ENCODE assay signal across 15 mouse cellular contexts in genomic region chr3:78209729-78210128, GRCm38 (mm10).
"Had no signal": no experiment of that assay in that cellular context is flagged by ENCODE, and none has a peak within 500 bp of the region (broad histone marks: within the 10 kb centered on the region; RNA-seq: fewer than 3 reads in every experiment).

No protein-coding gene starts in this region.

- H3K27ac ChIP-seq: liver, embryonic 14.5 days; midbrain, embryonic 13.5 days; midbrain, embryonic 15.5 days; neural tube, embryonic 13.5 days; stomach, embryonic 15.5 days; stomach, postnatal 0 days had no signal

- H3K36me3 ChIP-seq: midbrain, embryonic 13.5 days; midbrain, embryonic 15.5 days; neural tube, embryonic 13.5 days; stomach, embryonic 15.5 days had no signal

- H3K4me1 ChIP-seq: midbrain, embryonic 13.5 days; midbrain, embryonic 15.5 days; neural tube, embryonic 13.5 days; stomach, embryonic 15.5 days had no signal

- ATAC-seq: midbrain, embryonic 13.5 days; midbrain, embryonic 15.5 days had no signal

- DNase-seq: lung, adult 18-20 months; lung, embryonic 14.5 days; lung, postnatal 10 days; lung, postnatal 4 days; right cerebral cortex, postnatal 14 days; thymus, adult 2 months; thymus, postnatal 25 days; thymus, postnatal 4 days had no signal

- H3K9ac ChIP-seq: liver, embryonic 14.5 days; lung, embryonic 14.5 days; midbrain, embryonic 13.5 days; midbrain, embryonic 15.5 days; neural tube, embryonic 13.5 days; stomach, embryonic 15.5 days had no signal

- H3K9me3 ChIP-seq: midbrain, embryonic 13.5 days; midbrain, embryonic 15.5 days; neural tube, embryonic 13.5 days; stomach, embryonic 15.5 days had no signal

- H3K4me2 ChIP-seq: lung, embryonic 14.5 days; midbrain, embryonic 11.5 days; midbrain, embryonic 13.5 days; midbrain, embryonic 15.5 days; neural tube, embryonic 13.5 days; stomach, embryonic 15.5 days had no signal

- H3K27me3 ChIP-seq: midbrain, embryonic 13.5 days; midbrain, embryonic 15.5 days; neural tube, embryonic 13.5 days; stomach, embryonic 15.5 days had no signal

- H3K4me3 ChIP-seq: midbrain, embryonic 13.5 days; midbrain, embryonic 15.5 days; neural tube, embryonic 13.5 days; stomach, embryonic 15.5 days had no signal
